Mouse (Mus musculus): ENCODE results near the gene Tspan17. TPM values are rescaled to one million over a fixed set of nuclear protein-coding genes. Genes with fewer than 3 reads are reported as not detected.

The Tspan17 gene
- polyA plus RNA-seq (2011; ENCODE audit: insufficient read depth, insufficient read length, low replicate concordance, missing spikeins), result 11.8 and 12.0 TPM in 2 replicates

GRCm38 (mm10) chr13:54788740-54789560 lies at the start of gene Tspan17:
TSS of gene Tspan17 (plus strand) at chr13:54789377.
- WGBS, result under 1% methylated on average over 49 of the region's 49 CpGs
- H3K4me1 ChIP-seq (ENCODE audit: control insufficient read depth, insufficient read depth, low read length), result no peaks in the 10 kb centered on the region
- H3K4me3 ChIP-seq (replicated peaks; ENCODE audit: control insufficient read depth, low read depth, low read length), result peak within 1 kb of the TSS; percentile 68
- H3K27ac ChIP-seq (ENCODE audit: control insufficient read depth, insufficient read depth, low read depth, low read length, poor library complexity), result no peak within 1 kb of the TSS; the same call in 1 of the 2 replicates
- TF ChIP-seq CTCF (IDR thresholded peaks at IDR 0.05; ENCODE audit: control insufficient read depth, insufficient read depth, low read length) (no peak), POLR2A (IDR thresholded peaks at IDR 0.05; ENCODE audit: borderline replicate concordance, control insufficient read depth, low read depth, low read length) (0 out of 2 replicates have a peak, but pooled peaks have one; percentile 15)

- H3K4me1 ChIP-seq (ENCODE audit: control insufficient read depth, insufficient read depth, low read length), result no peaks in the 10 kb centered on the region
- no peak overlapping the region for H3K4me3 ChIP-seq (replicated peaks; ENCODE audit: control insufficient read depth, low read depth, low read length)
- H3K27ac ChIP-seq (ENCODE audit: control insufficient read depth, insufficient read depth, low read depth, low read length, poor library complexity), result no peak overlapping the region
- TF ChIP-seq CTCF (IDR thresholded peaks at IDR 0.05; ENCODE audit: control insufficient read depth, insufficient read depth, low read length), result no peak
- TF ChIP-seq POLR2A (IDR thresholded peaks at IDR 0.05; ENCODE audit: borderline replicate concordance, control insufficient read depth, low read depth, low read length), result no peak
- WGBS, result 36% methylated on average over 6 of the region's 6 CpGs
Measured at GRCm38 (mm10) chr13:54746110-54746509, 43.1 kb upstream of the Tspan17 start.

GRCm38 (mm10) chr13:54746896-54747295 lies 42.3 kb upstream of the Tspan17 start:
- TF ChIP-seq POLR2A (IDR thresholded peaks at IDR 0.05; ENCODE audit: borderline replicate concordance, control insufficient read depth, low read depth, low read length), result no peak
- no peak for TF ChIP-seq CTCF (IDR thresholded peaks at IDR 0.05; ENCODE audit: control insufficient read depth, insufficient read depth, low read length)
- H3K27ac ChIP-seq (ENCODE audit: control insufficient read depth, insufficient read depth, low read depth, low read length, poor library complexity), result no peak overlapping the region
- no peaks in the 10 kb centered on the region for H3K4me1 ChIP-seq (ENCODE audit: control insufficient read depth, insufficient read depth, low read length)
- no peak overlapping the region for H3K4me3 ChIP-seq (replicated peaks; ENCODE audit: control insufficient read depth, low read depth, low read length)
- 42% methylated on average over 10 of the region's 10 CpGs for WGBS

- TF ChIP-seq CTCF (IDR thresholded peaks at IDR 0.05; ENCODE audit: control insufficient read depth, insufficient read depth, low read length), result no peak
- TF ChIP-seq POLR2A (IDR thresholded peaks at IDR 0.05; ENCODE audit: borderline replicate concordance, control insufficient read depth, low read depth, low read length), result no peak
- no peak overlapping the region for H3K27ac ChIP-seq (ENCODE audit: control insufficient read depth, insufficient read depth, low read depth, low read length, poor library complexity)
- H3K4me1 ChIP-seq (ENCODE audit: control insufficient read depth, insufficient read depth, low read length), result no peaks in the 10 kb centered on the region
- WGBS, result 74% methylated on average over 8 of the region's 8 CpGs
- H3K4me3 ChIP-seq (replicated peaks; ENCODE audit: control insufficient read depth, low read depth, low read length), result no peak overlapping the region
Measured at GRCm38 (mm10) chr13:54748190-54748589, 41.0 kb upstream of the Tspan17 start.

GRCm38 (mm10) chr13:54748721-54749060 lies 40.5 kb upstream of the Tspan17 start:
- TF ChIP-seq CTCF (IDR thresholded peaks at IDR 0.05; ENCODE audit: control insufficient read depth, insufficient read depth, low read length) (no peak), POLR2A (IDR thresholded peaks at IDR 0.05; ENCODE audit: borderline replicate concordance, control insufficient read depth, low read depth, low read length) (no peak)
- 61% methylated on average over 10 of the region's 10 CpGs for WGBS
- H3K4me3 ChIP-seq (replicated peaks; ENCODE audit: control insufficient read depth, low read depth, low read length), result no peak overlapping the region
- H3K4me1 ChIP-seq (ENCODE audit: control insufficient read depth, insufficient read depth, low read length), result no peaks in the 10 kb centered on the region
- H3K27ac ChIP-seq (ENCODE audit: control insufficient read depth, insufficient read depth, low read depth, low read length, poor library complexity), result no peak overlapping the region

GRCm38 (mm10) chr13:54749061-54749863 lies 39.9 kb upstream of the Tspan17 start:
- TF ChIP-seq POLR2A (IDR thresholded peaks at IDR 0.05; ENCODE audit: borderline replicate concordance, control insufficient read depth, low read depth, low read length) (no peak), CTCF (IDR thresholded peaks at IDR 0.05; ENCODE audit: control insufficient read depth, insufficient read depth, low read length) (no peak)
- H3K4me3 ChIP-seq (replicated peaks; ENCODE audit: control insufficient read depth, low read depth, low read length), result no peak overlapping the region
- WGBS, result 4% methylated on average over 98 of the region's 100 CpGs
- H3K4me1 ChIP-seq (ENCODE audit: control insufficient read depth, insufficient read depth, low read length), result no peaks in the 10 kb centered on the region
- H3K27ac ChIP-seq (ENCODE audit: control insufficient read depth, insufficient read depth, low read depth, low read length, poor library complexity), result no peak overlapping the region

- TF ChIP-seq CTCF (IDR thresholded peaks at IDR 0.05; ENCODE audit: control insufficient read depth, insufficient read depth, low read length), result no peak
- TF ChIP-seq POLR2A (IDR thresholded peaks at IDR 0.05; ENCODE audit: borderline replicate concordance, control insufficient read depth, low read depth, low read length), result no peak
- Histone ChIP-seq H3K4me1 (ENCODE audit: control insufficient read depth, insufficient read depth, low read length) (no peaks in the 10 kb centered on the region), H3K27ac (ENCODE audit: control insufficient read depth, insufficient read depth, low read depth, low read length, poor library complexity) (no peak within 1 kb of the TSS), H3K4me3 (replicated peaks; ENCODE audit: control insufficient read depth, low read depth, low read length) (no peak within 1 kb of the TSS)
- 6% methylated on average over 27 of the region's 29 CpGs for WGBS
Measured at GRCm38 (mm10) chr13:54749864-54750411, 39.2 kb upstream of the Tspan17 start, which contains the start of gene Gprin1. TSS of gene Gprin1 (minus strand) at chr13:54749874.

GRCm38 (mm10) chr13:54750699-54751098 lies 38.5 kb upstream of the Tspan17 start:
- WGBS, result 4% methylated on average over 8 of the region's 8 CpGs
- H3K27ac ChIP-seq (ENCODE audit: control insufficient read depth, insufficient read depth, low read depth, low read length, poor library complexity), result no peak overlapping the region
- no peaks in the 10 kb centered on the region for H3K4me1 ChIP-seq (ENCODE audit: control insufficient read depth, insufficient read depth, low read length)
- no peak for TF ChIP-seq POLR2A (IDR thresholded peaks at IDR 0.05; ENCODE audit: borderline replicate concordance, control insufficient read depth, low read depth, low read length)
- TF ChIP-seq CTCF (IDR thresholded peaks at IDR 0.05; ENCODE audit: control insufficient read depth, insufficient read depth, low read length), result no peak
- H3K4me3 ChIP-seq (replicated peaks; ENCODE audit: control insufficient read depth, low read depth, low read length), result no peak overlapping the region

All from bone marrow, adult 2 months (tissue).